ENCODE assay signal across 10 mouse cellular contexts in genomic region chr6:50684646-50685415, GRCm38 (mm10). TPM values are rescaled to one million over a fixed set of nuclear protein-coding genes. Genes with fewer than 3 reads are reported as not detected.
DNase-seq lines count a peak whose midpoint lies in the region; ATAC-seq lines count a peak whose summit lies in the region.
"Had no signal": no experiment of that assay in that cellular context is flagged by ENCODE, and none has a peak within 500 bp of the region (broad histone marks: within the 10 kb centered on the region; RNA-seq: fewer than 3 reads in every experiment).

No protein-coding gene starts in this region.

- peak; percentile 6 to 26 for DNase-seq in kidney, postnatal 36 days
- no peak for DNase-seq in kidney, postnatal 25 days
- DNase-seq in adrenal gland, postnatal 10 days = peak; percentile 13
- DNase-seq in lung, postnatal 36 days = peak; percentile 56
- DNase-seq in retina, postnatal 1 day = no peak

- peak; percentile 81 for ATAC-seq in CD4-positive, CD25-positive, alpha-beta regulatory T cell, adult 4 months
- no peak for ATAC-seq in monocyte, adult 5-6 weeks (replicated peaks; ENCODE audit: insufficient number of reproducible peaks, low FRiP score, low TSS enrichment, poor library complexity, severe bottlenecking)
- ATAC-seq: intestine, postnatal 0 days had no signal

RNA-seq across cellular contexts. Expression of gene Npvf, which starts 30.6 kb away (rescaled TPM):
- not detected for polyA plus RNA-seq in CD4-positive, CD25-positive, alpha-beta regulatory T cell, adult 4 months (2017; shearing (Covaris generic))
- not detected for total RNA-seq in adrenal gland, postnatal 10 days (2021)
- total RNA-seq in monocyte, adult 5-6 weeks (2017) = not detected in 3 replicates
- polyA plus RNA-seq: erythroblast, embryonic 14.5 days; intestine, postnatal 0 days; liver, embryonic 15.5 days had no signal

Comparison
In these comparisons a context has a peak if more than half of its experiments do, and no peak if none do; other contexts are left out.
1. DNase-seq: peak in kidney, postnatal 36 days (2 of 2), adrenal gland, postnatal 10 days (single experiment) and lung, postnatal 36 days (single experiment); none in kidney, postnatal 25 days (0 of 2) and retina, postnatal 1 day (single experiment).